Mouse (Mus musculus) liver, postnatal 0 days (tissue): ENCODE results near the gene Tbc1d14. TPM values are rescaled to one million over a fixed set of nuclear protein-coding genes. Genes with fewer than 3 reads are reported as not detected.

Experiments used
- ATAC-seq: fragments of 200-750 bp; cut with Nextera tagmentation; 2 replicates; pipeline ENCODE4 v1.8.0; 2017; ENCODE audit warnings: mild to moderate bottlenecking, moderate library complexity
- DNase-seq: peaks from one replicate; pipeline ENCODE4 v3.0.0-alpha.2; 2016
- H3K27ac ChIP-seq: fragments of 300-500 bp; sonication (generic); 2 replicates; pipeline ENCODE4 v1.5.1; 2014; ENCODE audit warnings: antibody characterized with exemption, moderate library complexity, mild to moderate bottlenecking, low read depth
- H3K27me3 ChIP-seq: fragments of 300-500 bp; sonication (generic); 2 replicates; pipeline ENCODE4 v1.6.1; 2014; ENCODE audit warnings: low read length, control low read depth, mixed read lengths; ENCODE audit not compliant: insufficient read depth
- H3K36me3 ChIP-seq: fragments of 300-500 bp; sonication (generic); replicated peaks from 2 replicates; pipeline ENCODE4 v1.6.1; 2014; ENCODE audit warnings: mild to moderate bottlenecking, control low read depth, low read length, moderate library complexity, mixed read lengths; ENCODE audit not compliant: insufficient read depth
- H3K4me1 ChIP-seq: fragments of 300-500 bp; sonication (generic); 2 replicates; pipeline ENCODE4 v1.6.1; 2014; ENCODE audit warnings: antibody characterized with exemption, mild to moderate bottlenecking, control low read depth; ENCODE audit not compliant: insufficient read depth
- H3K4me2 ChIP-seq: fragments of 300-500 bp; sonication (generic); 2 replicates; pipeline ENCODE4 v1.6.1; 2014; ENCODE audit warnings: low read depth, mild to moderate bottlenecking, low read length, moderate library complexity, mixed read lengths
- H3K4me3 ChIP-seq: fragments of 300-500 bp; sonication (generic); 2 replicates; pipeline ENCODE4 v1.5.1; 2014; ENCODE audit warnings: low read depth, low read length
- H3K9ac ChIP-seq: fragments of 300-500 bp; sonication (generic); replicated peaks from 2 replicates; pipeline ENCODE4 v1.6.1; 2014; ENCODE audit warnings: mild to moderate bottlenecking, moderate library complexity
- H3K9me3 ChIP-seq: fragments of 300-500 bp; sonication (generic); 2 replicates; pipeline ENCODE4 v1.6.1; 2016; ENCODE audit warnings: mild to moderate bottlenecking, control low read depth, low read length, mixed read lengths
- CTCF ChIP-seq: sonication (generic); IDR thresholded peaks from 2 replicates; pipeline ENCODE4 v1.5.1; 2016; ENCODE audit warnings: antibody characterized with exemption, low read depth
- EP300 ChIP-seq: IDR thresholded peaks from 2 replicates; pipeline ENCODE4 v1.6.1; 2016; ENCODE audit warnings: antibody characterized with exemption, low read depth, mild to moderate bottlenecking
- WGBS: fragments of 180-500 bp; shearing (Covaris S2); extraction: QIAGEN DNeasy Blood & Tissue Kit; methylation state at CpG from one replicate; pipeline ENCODE4 v1.1.7; 2014; ENCODE audit not compliant: insufficient replicate concordance; 5-methylcytosine and 5-hydroxymethylcytosine counted together
- polyA plus RNA-seq: library from polyadenylated mRNA; unstranded; fragments of >200 nt; fragmentation: Nextera tagmentation; extraction: Ambion mirVana; gene quantifications from 2 replicates; pipeline ENCODE4 v1.2.1, GENCODE M21; 2015

Tbc1d14 gene
- polyA plus RNA-seq, 1 experiment from 2014 or later, result 6.5 TPM

- peaks cover 36% of the 10 kb centered on the region for H3K4me1 ChIP-seq
- under 1% methylated on average over 28 of the region's 28 CpGs for WGBS
These were observed 62.8 kb downstream of the Tbc1d14 start for GRCm38 (mm10) chr5:36530129-36530751.

GRCm38 (mm10) chr5:36529698-36530097, 63.4 kb downstream of the Tbc1d14 start:
- ATAC-seq (no peak), DNase-seq (no peak)
- H3K4me3 ChIP-seq, result peak overlapping the region; percentile 60
- H3K27ac ChIP-seq, result 0 out of 2 replicates have a peak overlapping the region, but pooled peaks have one; percentile 18
- no peaks in the 10 kb centered on the region for H3K27me3 ChIP-seq
- H3K4me2 ChIP-seq, result peak overlapping the region; percentile 88
- no peaks in the 10 kb centered on the region for H3K36me3 ChIP-seq
- WGBS, result 18% methylated on average over 5 of the region's 5 CpGs
- peak overlapping the region; percentile 70 for H3K9ac ChIP-seq
- no peaks in the 10 kb centered on the region for H3K9me3 ChIP-seq
- H3K4me1 ChIP-seq, result peaks cover 36% of the 10 kb centered on the region
- TF ChIP-seq EP300, result no peak
- TF ChIP-seq CTCF, result no peak

More at GRCm38 (mm10) chr5:36530129-36530751, 62.8 kb downstream of the Tbc1d14 start:
- DNase-seq, result peak; percentile 91
- H3K27me3 ChIP-seq, result no peaks in the 10 kb centered on the region
- H3K4me3 ChIP-seq, result peak overlapping the region; percentile 60
- 0 out of 2 replicates have a peak overlapping the region, but pooled peaks have one; percentile 42 for H3K27ac ChIP-seq
- peak overlapping the region; percentile 88 for H3K4me2 ChIP-seq
- ATAC-seq, result peak; percentile 98
- no peak for TF ChIP-seq CTCF
- no peak for TF ChIP-seq EP300
- no peaks in the 10 kb centered on the region for H3K36me3 ChIP-seq
- H3K9me3 ChIP-seq, result no peaks in the 10 kb centered on the region
- H3K9ac ChIP-seq, result peak overlapping the region; percentile 70

- WGBS, result 80% methylated on average over 2 of the region's 2 CpGs
- H3K4me1 ChIP-seq, result peaks cover 24% of the 10 kb centered on the region
- H3K4me3 ChIP-seq, result no peak overlapping the region
- no peak overlapping the region for H3K9ac ChIP-seq
- H3K9me3 ChIP-seq, result no peaks in the 10 kb centered on the region
- 0 out of 2 replicates have a peak, but pooled peaks cover 5% of the 10 kb centered on the region for H3K36me3 ChIP-seq
- no peak overlapping the region for H3K27ac ChIP-seq
- DNase-seq (no peak), ATAC-seq (no peak)
- H3K27me3 ChIP-seq, result no peaks in the 10 kb centered on the region
- no peak overlapping the region for H3K4me2 ChIP-seq
- no peak for TF ChIP-seq EP300
- TF ChIP-seq CTCF, result no peak
These were observed 66.2 kb downstream of the Tbc1d14 start for GRCm38 (mm10) chr5:36526921-36527320.

GRCm38 (mm10) chr5:36526274-36526673, 66.8 kb downstream of the Tbc1d14 start:
- no peak overlapping the region for H3K4me3 ChIP-seq
- no peaks in the 10 kb centered on the region for H3K27me3 ChIP-seq
- H3K36me3 ChIP-seq, result 0 out of 2 replicates have a peak, but pooled peaks cover 5% of the 10 kb centered on the region
- H3K27ac ChIP-seq, result no peak overlapping the region
- TF ChIP-seq CTCF (peak; percentile 69), EP300 (no peak)
- no peak overlapping the region for H3K9ac ChIP-seq
- ATAC-seq (no peak), DNase-seq (no peak)
- 70% methylated on average over 5 of the region's 5 CpGs for WGBS
- peaks cover 22% of the 10 kb centered on the region for H3K4me1 ChIP-seq
- no peak overlapping the region for H3K4me2 ChIP-seq
- no peaks in the 10 kb centered on the region for H3K9me3 ChIP-seq

GRCm38 (mm10) chr5:36525216-36525615, 67.9 kb downstream of the Tbc1d14 start:
- Histone ChIP-seq H3K9me3 (no peaks in the 10 kb centered on the region), H3K4me3 (no peak overlapping the region), H3K4me1 (peaks cover 18% of the 10 kb centered on the region), H3K9ac (no peak overlapping the region), H3K36me3 (0 out of 2 replicates have a peak, but pooled peaks cover 6% of the 10 kb centered on the region), H3K27me3 (no peaks in the 10 kb centered on the region), H3K4me2 (no peak overlapping the region), H3K27ac (no peak overlapping the region)
- DNase-seq (no peak), ATAC-seq (peak; percentile 71)
- TF ChIP-seq EP300 (no peak), CTCF (no peak)
- WGBS, result 54% methylated on average over 2 of the region's 2 CpGs

GRCm38 (mm10) chr5:36523219-36523703, 69.8 kb downstream of the Tbc1d14 start:
- ATAC-seq (0 out of 2 replicates have a peak, but pooled peaks have one; percentile 37), DNase-seq (no peak)
- Histone ChIP-seq H3K27me3 (no peaks in the 10 kb centered on the region), H3K4me2 (no peak overlapping the region), H3K9me3 (no peaks in the 10 kb centered on the region), H3K9ac (no peak overlapping the region), H3K27ac (no peak overlapping the region), H3K4me1 (peaks cover 5% of the 10 kb centered on the region; the same call in 1 of the 2 replicates), H3K36me3 (peaks cover 15% of the 10 kb centered on the region), H3K4me3 (no peak overlapping the region)
- no peak for TF ChIP-seq CTCF
- 51% methylated on average over 5 of the region's 5 CpGs for WGBS
